ENCODE assay signal across 10 mouse cellular contexts in genomic region chr5:116386020-116386419, GRCm38 (mm10). TPM values are rescaled to one million over a fixed set of nuclear protein-coding genes. Genes with fewer than 3 reads are reported as not detected.
A peak's percentile ranks its signal among the peaks of the same experiment; 100 is the strongest.
DNase-seq lines count a peak whose midpoint lies in the region; ATAC-seq and TF ChIP-seq lines count a peak whose summit lies in the region.
"Had no signal": no experiment of that assay in that cellular context is flagged by ENCODE, and none has a peak within 500 bp of the region (broad histone marks: within the 10 kb centered on the region; RNA-seq: fewer than 3 reads in every experiment).

No protein-coding gene starts in this region.

- peak; percentile 74 for TF ChIP-seq CTCF in forebrain, postnatal 0 days (IDR thresholded peaks at IDR 0.05; ENCODE audit: low read depth)

- no peak overlapping the region for H3K4me3 ChIP-seq in forebrain, postnatal 0 days (ENCODE audit: low read depth, low read length)
- no peak overlapping the region for H3K4me3 ChIP-seq in forebrain, embryonic 15.5 days
- H3K4me3 ChIP-seq in embryonic facial prominence, embryonic 11.5 days (ENCODE audit: low read depth, low read length), result no peak overlapping the region
- H3K4me3 ChIP-seq: megakaryocyte, embryonic 14.5 days had no signal

- DNase-seq in forebrain, postnatal 0 days, result peak; percentile 48
- DNase-seq in urinary bladder, postnatal 14 days (ENCODE audit: low spot score), result peak; percentile 66
- DNase-seq in urinary bladder, adult 2 months (ENCODE audit: low spot score), result no peak
- DNase-seq in embryonic facial prominence, embryonic 11.5 days (ENCODE audit: low spot score), result peak; percentile 70
- peak; percentile 59 for DNase-seq in layer of hippocampus, adult 9-10 months (ENCODE audit: low spot score)
- peak; percentile 47 to 69 for DNase-seq in lung, postnatal 4 days
- DNase-seq in thymus, postnatal 4 days, result peak; percentile 79

- H3K9me3 ChIP-seq in forebrain, postnatal 0 days (ENCODE audit: low read length), result no peaks in the 10 kb centered on the region
- no peaks in the 10 kb centered on the region for H3K9me3 ChIP-seq in forebrain, embryonic 15.5 days
- no peaks in the 10 kb centered on the region for H3K9me3 ChIP-seq in embryonic facial prominence, embryonic 11.5 days (replicated peaks; ENCODE audit: control insufficient read depth, low read length)

- 48% methylated on average over 11 of the region's 11 CpGs for WGBS in forebrain, postnatal 0 days
- WGBS in forebrain, embryonic 15.5 days, result 47% methylated on average over 11 of the region's 11 CpGs
- 42% methylated on average over 11 of the region's 11 CpGs for WGBS in embryonic facial prominence, embryonic 11.5 days

- no peaks in the 10 kb centered on the region for H3K36me3 ChIP-seq in forebrain, postnatal 0 days (ENCODE audit: insufficient read depth)
- no peaks in the 10 kb centered on the region for H3K36me3 ChIP-seq in forebrain, embryonic 15.5 days
- H3K36me3 ChIP-seq in embryonic facial prominence, embryonic 11.5 days (replicated peaks; ENCODE audit: control insufficient read depth, insufficient read depth, low read depth, low read length), result no peaks in the 10 kb centered on the region

- no peak overlapping the region for H3K4me2 ChIP-seq in forebrain, postnatal 0 days (ENCODE audit: low read depth)
- no peak overlapping the region for H3K4me2 ChIP-seq in forebrain, embryonic 15.5 days (replicated peaks)
- no peak overlapping the region for H3K4me2 ChIP-seq in embryonic facial prominence, embryonic 11.5 days (ENCODE audit: low read depth, low read length)

- H3K4me1 ChIP-seq in forebrain, postnatal 0 days (ENCODE audit: insufficient read depth), result peaks cover 5% of the 10 kb centered on the region; the same call in 1 of the 2 replicates
- peaks cover 12% of the 10 kb centered on the region for H3K4me1 ChIP-seq in forebrain, embryonic 15.5 days
- H3K4me1 ChIP-seq in embryonic facial prominence, embryonic 11.5 days (ENCODE audit: control insufficient read depth, insufficient read depth, low read length), result no peaks in the 10 kb centered on the region
- H3K4me1 ChIP-seq: megakaryocyte, embryonic 14.5 days had no signal

- no peaks in the 10 kb centered on the region for H3K27me3 ChIP-seq in forebrain, postnatal 0 days (ENCODE audit: insufficient read depth, low read length)
- H3K27me3 ChIP-seq in forebrain, embryonic 15.5 days, result no peaks in the 10 kb centered on the region
- no peaks in the 10 kb centered on the region for H3K27me3 ChIP-seq in embryonic facial prominence, embryonic 11.5 days (ENCODE audit: control insufficient read depth, insufficient read depth, low read length)
- H3K27me3 ChIP-seq: CH12.LX; megakaryocyte, embryonic 14.5 days had no signal

- H3K27ac ChIP-seq in forebrain, postnatal 0 days (ENCODE audit: low read depth, low read length), result no peak overlapping the region
- H3K27ac ChIP-seq in forebrain, embryonic 15.5 days (replicated peaks), result no peak overlapping the region
- H3K27ac ChIP-seq in embryonic facial prominence, embryonic 11.5 days (replicated peaks; ENCODE audit: low read depth, low read length), result no peak overlapping the region

- no peak for ATAC-seq in forebrain, postnatal 0 days
- ATAC-seq in forebrain, embryonic 15.5 days (replicated peaks), result no peak
- ATAC-seq in embryonic facial prominence, embryonic 11.5 days (replicated peaks; ENCODE audit: insufficient number of reproducible peaks, low FRiP score, low TSS enrichment, low read depth), result no peak

- no peak overlapping the region for H3K9ac ChIP-seq in forebrain, postnatal 0 days
- no peak overlapping the region for H3K9ac ChIP-seq in forebrain, embryonic 15.5 days (replicated peaks)
- no peak overlapping the region for H3K9ac ChIP-seq in embryonic facial prominence, embryonic 11.5 days (replicated peaks; ENCODE audit: low read length)

RNA-seq across cellular contexts. Expression of gene Hspb8, which starts 36.6 kb away (rescaled TPM):
- total RNA-seq in forebrain, postnatal 0 days (2014; rRNA removed), result 13.2 and 14.0 TPM in 2 replicates
- 8.6 and 10.6 TPM in 2 replicates for polyA plus RNA-seq in forebrain, postnatal 0 days (2015; fragmentation: Nextera tagmentation; extraction: Ambion mirVana)
- 5.6 and 5.7 TPM in 2 replicates for polyA plus RNA-seq in forebrain, embryonic 15.5 days (2015; fragmentation: Nextera tagmentation; extraction: Ambion mirVana)
- 229 and 244 TPM in 2 replicates for polyA plus RNA-seq in urinary bladder, adult 2 months (2012; rRNA removed)
- 6.7 and 9.1 TPM in 2 replicates for polyA plus RNA-seq in embryonic facial prominence, embryonic 11.5 days (2014; fragmentation: Nextera tagmentation; extraction: Ambion mirVana)
- total RNA-seq: CH12.LX had no signal

Comparison
In these comparisons a context has a peak if more than half of its experiments do, and no peak if none do; other contexts are left out.
1. RNA of gene Hspb8, which starts 36.6 kb away (polyA plus RNA-seq): 229 to 244 TPM in urinary bladder, adult 2 months; 8.6 to 10.6 TPM in forebrain, postnatal 0 days, 6.7 to 9.1 TPM in embryonic facial prominence, embryonic 11.5 days and 5.6 to 5.7 TPM in forebrain, embryonic 15.5 days; every median in the first group is over 10 times any median in the second.